Mouse (Mus musculus) MEL (cell line): ENCODE results near the gene Rapgef1.

Source experiments
- CTCF ChIP-seq, 3 experiments: IDR thresholded peaks in 2 of 3; conservative IDR thresholded peaks in 1 of 3; 2 replicates each; pipeline ENCODE4 v1.5.1; 2011 to 2012; ENCODE audit warnings: low read length in 3 of 3, low read depth in 2 of 3, mild to moderate bottlenecking in 2 of 3, improper control_type of control experiment in 1 of 3, inconsistent platforms in 1 of 3, mixed read lengths in 1 of 3, moderate library complexity in 1 of 3; ENCODE audit not compliant: control insufficient read depth in 1 of 3, insufficient read depth in 1 of 3, poor library complexity in 1 of 3, severe bottlenecking in 1 of 3
- ETS1 ChIP-seq: IDR thresholded peaks from 2 replicates; pipeline ENCODE4 v1.6.1; 2012; ENCODE audit warnings: low read depth, mild to moderate bottlenecking, inconsistent platforms, low read length, improper control_type of control experiment, moderate library complexity
- GATA1 ChIP-seq: IDR thresholded peaks from 2 replicates; pipeline ENCODE4 v1.6.1; 2011; ENCODE audit warnings: low read depth, low read length, improper control_type of control experiment
- POLR2A ChIP-seq, 2 experiments: IDR thresholded peaks; 2 replicates each; pipeline ENCODE4 v1.6.1; 2011 to 2012; ENCODE audit warnings: low read length in 2 of 2, mild to moderate bottlenecking in 2 of 2, control low read depth in 1 of 2, improper control_type of control experiment in 1 of 2, low read depth in 1 of 2, moderate library complexity in 1 of 2; ENCODE audit not compliant: control insufficient read depth in 1 of 2, insufficient read depth in 1 of 2, poor library complexity in 1 of 2
- POLR2AphosphoS2 ChIP-seq: IDR thresholded peaks from 2 replicates; pipeline ENCODE4 v1.6.1; 2011; ENCODE audit warnings: low read length, improper control_type of control experiment
- TAL1 ChIP-seq: IDR thresholded peaks from 2 replicates; pipeline ENCODE4 v1.6.1; 2012; ENCODE audit warnings: mild to moderate bottlenecking, inconsistent platforms, low read length, moderate library complexity, mixed read lengths
- ZKSCAN1 ChIP-seq: IDR thresholded peaks from 2 replicates; pipeline ENCODE4 v1.6.1; 2012; ENCODE audit warnings: low read depth, mild to moderate bottlenecking, inconsistent platforms, low read length, improper control_type of control experiment, moderate library complexity
- ZNF384 ChIP-seq: IDR thresholded peaks from 2 replicates; pipeline ENCODE4 v1.6.1; 2012; ENCODE audit warnings: low read depth, mild to moderate bottlenecking, inconsistent platforms, low read length, improper control_type of control experiment

DNA sequence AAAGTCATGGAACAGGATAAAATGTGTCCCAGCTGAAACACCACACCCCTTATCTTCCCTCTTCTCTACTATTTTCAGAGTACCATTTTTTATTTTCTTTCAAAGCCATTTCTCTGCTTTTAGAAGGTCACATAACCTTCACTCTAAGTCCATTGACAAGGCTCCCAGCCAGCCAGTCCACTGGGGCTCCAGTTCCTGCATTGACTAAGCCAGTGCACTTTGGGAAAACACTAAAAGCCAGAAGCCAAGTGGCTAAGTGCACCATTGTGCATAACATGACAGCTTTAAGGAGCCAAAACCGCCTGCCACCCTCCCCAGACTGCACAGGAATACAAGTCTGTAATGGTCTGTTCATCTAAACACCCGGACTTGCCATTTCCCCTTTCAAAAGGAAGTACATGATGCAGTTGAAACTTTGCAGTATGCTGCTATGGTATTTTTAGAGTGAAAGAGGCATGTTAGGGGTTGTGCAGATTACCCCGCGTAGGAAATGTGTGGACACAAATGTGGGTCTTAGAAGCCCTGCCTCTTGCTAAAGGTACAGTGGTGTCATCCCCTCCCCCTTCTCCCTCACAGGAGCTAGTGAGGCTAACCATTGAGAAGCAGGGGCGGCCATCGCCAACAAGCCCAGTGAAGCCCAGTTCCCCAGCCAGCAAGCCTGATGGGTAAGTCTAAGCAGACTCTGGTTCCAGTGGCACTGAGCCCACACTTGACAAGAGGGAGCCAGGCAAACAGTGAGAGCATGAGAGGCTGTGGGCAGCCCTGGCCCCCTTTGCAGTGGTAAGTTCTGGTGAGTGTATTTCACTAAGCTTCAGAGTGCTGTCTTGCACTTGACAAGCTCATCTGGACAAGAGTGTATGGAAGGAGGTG, 79.1 kb downstream of the Rapgef1 start:
- TF ChIP-seq CTCF (IDR thresholded peaks at IDR 0.05 in 2 of 3, conservative IDR thresholded peaks at IDR 0.05 in 1 of 3; ENCODE audit: control insufficient read depth in 1 of 3, insufficient read depth in 1 of 3, low read depth in 2 of 3, low read length in 3 of 3, poor library complexity in 1 of 3, severe bottlenecking in 1 of 3) (no peak), TAL1 (no peak), ZNF384 (peak; percentile 41; the same call in 1 of the 2 replicates), POLR2A (IDR thresholded peaks at IDR 0.05; ENCODE audit: control insufficient read depth in 1 of 2, insufficient read depth in 1 of 2, low read depth in 1 of 2, low read length in 2 of 2, poor library complexity in 1 of 2) (no peak), GATA1 (no peak), POLR2AphosphoS2 (no peak), ETS1 (no peak), ZKSCAN1 (no peak)
